ENCODE assay signal across 9 mouse cellular contexts in the genomic region with DNA sequence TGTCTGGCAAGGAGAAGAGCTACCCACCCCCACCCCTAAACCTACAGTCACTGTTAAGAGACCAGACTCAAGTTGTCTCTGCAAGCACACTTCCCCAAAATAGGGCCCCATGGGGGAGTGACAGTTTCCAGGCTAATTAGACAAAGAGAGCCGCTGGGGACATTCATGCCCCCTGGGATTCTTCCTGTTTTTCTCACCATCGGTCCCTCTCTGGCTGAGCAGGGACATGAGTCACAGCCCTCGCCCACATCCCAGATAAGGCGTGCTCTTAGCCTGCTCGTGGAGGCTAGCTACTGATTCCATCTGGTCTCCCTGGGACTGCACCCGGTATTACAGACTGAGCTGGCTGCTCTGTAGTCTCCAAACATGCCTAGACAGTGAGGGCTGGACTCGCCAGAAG. TPM values are rescaled to one million over a fixed set of nuclear protein-coding genes. Genes with fewer than 3 reads are reported as not detected.
A peak's percentile ranks its signal among the peaks of the same experiment; 100 is the strongest.
DNase-seq lines count a peak whose midpoint lies in the region; ATAC-seq and TF ChIP-seq lines count a peak whose summit lies in the region.
"Had no signal": no experiment of that assay in that cellular context is flagged by ENCODE, and none has a peak within 500 bp of the region (broad histone marks: within the 10 kb centered on the region; RNA-seq: fewer than 3 reads in every experiment).

No protein-coding gene starts in this region.

- H3K27ac ChIP-seq in kidney, embryonic 16.5 days (ENCODE audit: low read length), result peak overlapping the region; percentile 10; the same call in 1 of the 2 replicates
- H3K27ac ChIP-seq in heart, embryonic 11.5 days (ENCODE audit: low read depth, low read length), result peak overlapping the region; percentile 17
- no peak overlapping the region for H3K27ac ChIP-seq in liver, embryonic 15.5 days (replicated peaks)
- no peak overlapping the region for H3K27ac ChIP-seq in forebrain, embryonic 12.5 days
- H3K27ac ChIP-seq in forebrain, postnatal 0 days (ENCODE audit: low read depth, low read length), result no peak overlapping the region
- H3K27ac ChIP-seq: limb, embryonic 12.5 days had no signal

- no peak overlapping the region for H3K4me3 ChIP-seq in kidney, embryonic 16.5 days (ENCODE audit: low read length)
- H3K4me3 ChIP-seq in heart, embryonic 11.5 days (ENCODE audit: low read depth, low read length), result no peak overlapping the region
- no peak overlapping the region for H3K4me3 ChIP-seq in liver, embryonic 15.5 days (replicated peaks)
- H3K4me3 ChIP-seq in forebrain, embryonic 12.5 days (replicated peaks), result no peak overlapping the region
- no peak overlapping the region for H3K4me3 ChIP-seq in forebrain, postnatal 0 days (ENCODE audit: low read depth, low read length)
- H3K4me3 ChIP-seq: limb, embryonic 12.5 days had no signal

- H3K36me3 ChIP-seq in kidney, embryonic 16.5 days (ENCODE audit: insufficient read depth, low read length), result peaks cover 13% of the 10 kb centered on the region; the same call in 1 of the 2 replicates
- no peaks in the 10 kb centered on the region for H3K36me3 ChIP-seq in heart, embryonic 11.5 days (ENCODE audit: control insufficient read depth, insufficient read depth, low read length)
- H3K36me3 ChIP-seq in liver, embryonic 15.5 days (replicated peaks), result peaks cover 5% of the 10 kb centered on the region; the same call in 1 of the 2 replicates
- no peaks in the 10 kb centered on the region for H3K36me3 ChIP-seq in forebrain, embryonic 12.5 days (replicated peaks)
- H3K36me3 ChIP-seq in forebrain, postnatal 0 days (ENCODE audit: insufficient read depth), result no peaks in the 10 kb centered on the region
- H3K36me3 ChIP-seq: limb, embryonic 12.5 days had no signal

- H3K9ac ChIP-seq in kidney, embryonic 16.5 days (replicated peaks; ENCODE audit: low read length), result peak overlapping the region; percentile 20; the same call in 1 of the 2 replicates
- H3K9ac ChIP-seq in heart, embryonic 11.5 days (ENCODE audit: low read depth, low read length), result no peak overlapping the region; the same call in 1 of the 2 replicates
- H3K9ac ChIP-seq in liver, embryonic 15.5 days, result no peak overlapping the region
- H3K9ac ChIP-seq in forebrain, embryonic 12.5 days, result no peak overlapping the region
- H3K9ac ChIP-seq in forebrain, postnatal 0 days, result no peak overlapping the region
- H3K9ac ChIP-seq: limb, embryonic 12.5 days had no signal

- no peak overlapping the region for H3K4me2 ChIP-seq in kidney, embryonic 16.5 days (replicated peaks; ENCODE audit: low read depth, low read length)
- peak overlapping the region; percentile 4; the same call in 1 of the 2 replicates for H3K4me2 ChIP-seq in heart, embryonic 11.5 days
- no peak overlapping the region for H3K4me2 ChIP-seq in liver, embryonic 15.5 days
- no peak overlapping the region for H3K4me2 ChIP-seq in forebrain, embryonic 12.5 days
- no peak overlapping the region for H3K4me2 ChIP-seq in forebrain, postnatal 0 days (ENCODE audit: low read depth)
- H3K4me2 ChIP-seq: limb, embryonic 12.5 days had no signal

- TF ChIP-seq CTCF in forebrain, postnatal 0 days (IDR thresholded peaks at IDR 0.05; ENCODE audit: low read depth), result no peak

- no peaks in the 10 kb centered on the region for H3K27me3 ChIP-seq in kidney, embryonic 16.5 days (ENCODE audit: insufficient read depth, low read length)
- H3K27me3 ChIP-seq in heart, embryonic 11.5 days (ENCODE audit: control insufficient read depth, insufficient read depth, low read length), result peaks cover 9% of the 10 kb centered on the region; the same call in 1 of the 2 replicates
- no peaks in the 10 kb centered on the region for H3K27me3 ChIP-seq in liver, embryonic 15.5 days
- peaks cover 6% of the 10 kb centered on the region; the same call in 1 of the 2 replicates for H3K27me3 ChIP-seq in forebrain, embryonic 12.5 days
- H3K27me3 ChIP-seq in forebrain, postnatal 0 days (ENCODE audit: insufficient read depth, low read length), result no peaks in the 10 kb centered on the region

- DNase-seq in kidney, adult 18-20 months, result no peak
- peak; percentile 33 for DNase-seq in NIH3T3 (ENCODE audit: low read depth)
- peak; percentile 78 for DNase-seq in telencephalon, adult 2 months (ENCODE audit: low read depth, low spot score)
- no peak for DNase-seq in forebrain, postnatal 0 days

- ATAC-seq in kidney, embryonic 16.5 days (ENCODE audit: low FRiP score, low TSS enrichment), result peak; percentile 35; the same call in 1 of the 2 replicates
- ATAC-seq in heart, embryonic 11.5 days (replicated peaks; ENCODE audit: insufficient number of reproducible peaks, low FRiP score, low TSS enrichment), result no peak
- ATAC-seq in liver, embryonic 15.5 days (ENCODE audit: insufficient read depth), result peak; percentile 33; the same call in 1 of the 2 replicates
- ATAC-seq in forebrain, embryonic 12.5 days (ENCODE audit: low FRiP score), result no peak
- no peak for ATAC-seq in forebrain, postnatal 0 days

- H3K9me3 ChIP-seq in kidney, embryonic 16.5 days (ENCODE audit: low read length), result no peaks in the 10 kb centered on the region
- H3K9me3 ChIP-seq in heart, embryonic 11.5 days (replicated peaks; ENCODE audit: control insufficient read depth, low read length), result no peaks in the 10 kb centered on the region
- H3K9me3 ChIP-seq in liver, embryonic 15.5 days (replicated peaks), result no peaks in the 10 kb centered on the region
- H3K9me3 ChIP-seq in forebrain, embryonic 12.5 days, result no peaks in the 10 kb centered on the region
- no peaks in the 10 kb centered on the region for H3K9me3 ChIP-seq in forebrain, postnatal 0 days (ENCODE audit: low read length)
- H3K9me3 ChIP-seq: limb, embryonic 12.5 days had no signal

- H3K4me1 ChIP-seq in kidney, embryonic 16.5 days (ENCODE audit: insufficient read depth, low read length), result peaks cover 11% of the 10 kb centered on the region
- peaks cover 18% of the 10 kb centered on the region for H3K4me1 ChIP-seq in heart, embryonic 11.5 days (ENCODE audit: control insufficient read depth, insufficient read depth, low read length)
- H3K4me1 ChIP-seq in liver, embryonic 15.5 days (replicated peaks), result peaks cover 5% of the 10 kb centered on the region; the same call in 1 of the 2 replicates
- H3K4me1 ChIP-seq in forebrain, embryonic 12.5 days, result 0 out of 2 replicates have a peak, but pooled peaks cover 3% of the 10 kb centered on the region
- H3K4me1 ChIP-seq in forebrain, postnatal 0 days (ENCODE audit: insufficient read depth), result no peaks in the 10 kb centered on the region

- WGBS in kidney, embryonic 16.5 days, result 18% methylated on average over 7 of the region's 7 CpGs
- WGBS in heart, embryonic 11.5 days (ENCODE audit: insufficient replicate concordance), result 6% methylated on average over 7 of the region's 7 CpGs
- WGBS in liver, embryonic 15.5 days (ENCODE audit: insufficient replicate concordance), result 7% methylated on average over 7 of the region's 7 CpGs
- 32% methylated on average over 7 of the region's 7 CpGs for WGBS in forebrain, embryonic 12.5 days
- 33% methylated on average over 7 of the region's 7 CpGs for whole genome bisulfite sequencing in forebrain, postnatal 0 days

RNA-seq across cellular contexts. Expression of a gene that starts 15.8 kb away (rescaled TPM):
- polyA plus RNA-seq in kidney, embryonic 16.5 days (2015; fragmentation: Nextera tagmentation; extraction: Ambion mirVana), result 64.7 and 71.3 TPM in 2 replicates
- 12.9 and 15.1 TPM in 2 replicates for polyA plus RNA-seq in heart, embryonic 11.5 days (2014; fragmentation: Nextera tagmentation; extraction: Ambion mirVana)
- 51.2 and 68.3 TPM in 2 replicates for polyA plus RNA-seq in liver, embryonic 15.5 days (2015; fragmentation: Nextera tagmentation; extraction: Ambion mirVana)
- polyA plus RNA-seq in forebrain, embryonic 12.5 days (2016; fragmentation: Nextera tagmentation; extraction: Ambion mirVana), result 2.6 and 5.8 TPM in 2 replicates
- total RNA-seq in forebrain, postnatal 0 days (2014; rRNA removed), result 7.2 and 7.5 TPM in 2 replicates
- 5.7 and 6.2 TPM in 2 replicates for polyA plus RNA-seq in forebrain, postnatal 0 days (2015; fragmentation: Nextera tagmentation; extraction: Ambion mirVana)

Comparison
In these comparisons a context has a peak if more than half of its experiments do, and no peak if none do; other contexts are left out.
1. ATAC-seq: peak in kidney, embryonic 16.5 days (single experiment) and liver, embryonic 15.5 days (single experiment); none in heart, embryonic 11.5 days (single experiment), forebrain, embryonic 12.5 days (single experiment) and forebrain, postnatal 0 days (single experiment).
2. H3K27ac ChIP-seq: peak in kidney, embryonic 16.5 days (single experiment) and heart, embryonic 11.5 days (single experiment); none in liver, embryonic 15.5 days (single experiment), forebrain, embryonic 12.5 days (single experiment) and forebrain, postnatal 0 days (single experiment).
3. DNase-seq: peak in NIH3T3 (single experiment) and telencephalon, adult 2 months (single experiment); none in kidney, adult 18-20 months (single experiment) and forebrain, postnatal 0 days (single experiment).